Mouse (Mus musculus): ENCODE results near the gene Exosc7.

- TF ChIP-seq CTCF (IDR thresholded peaks at IDR 0.05; ENCODE audit: low read depth, low read length) (no peak), POLR2A (IDR thresholded peaks at IDR 0.05; ENCODE audit: borderline replicate concordance, low read depth, low read length) (no peak)
Observed at GRCm38 (mm10) chr9:123150241-123151020, 37.4 kb downstream of the Exosc7 start, which contains the start of gene Clec3b.

Measured in bone marrow macrophage, adult 2 months (primary cell).